Mouse (Mus musculus) ES-E14 (cell line): Measurements from ENCODE around the gene Cygb. TPM values are rescaled to one million over a fixed set of nuclear protein-coding genes. Genes with fewer than 3 reads are reported as not detected.

Experiments used
- DNase-seq: peaks from one replicate; pipeline ENCODE4 v3.0.0-alpha.2; 2013; ENCODE audit warnings: low read depth, low spot score
- H3K27ac ChIP-seq: 2 replicates; pipeline ENCODE4 v1.5.1; 2012; ENCODE audit warnings: low read depth, mild to moderate bottlenecking, low read length, moderate library complexity, mixed read lengths; ENCODE audit not compliant: poor library complexity, insufficient read depth, severe bottlenecking
- H3K36me3 ChIP-seq: 2 replicates; pipeline ENCODE4 v1.6.1; 2012; ENCODE audit warnings: mild to moderate bottlenecking, low read length, moderate library complexity, mixed read lengths; ENCODE audit not compliant: control insufficient read depth, poor library complexity, insufficient read depth, severe bottlenecking
- H3K4me1 ChIP-seq, 2 experiments: fragments of 150-350 bp in 1 of 2; sonication (generic) in 1 of 2; 2 replicates each; pipeline ENCODE4 v1.6.1; 2012; ENCODE audit warnings: low read length in 2 of 2, mild to moderate bottlenecking in 1 of 2, mixed read lengths in 1 of 2; ENCODE audit not compliant: control insufficient read depth in 2 of 2, insufficient read depth in 2 of 2, poor library complexity in 1 of 2
- H3K4me3 ChIP-seq, 2 experiments: fragments of 150-350 bp in 1 of 2; sonication (generic) in 1 of 2; 2 replicates each; pipeline ENCODE4 v1.5.1; 2012; ENCODE audit warnings: low read length in 2 of 2, low read depth in 1 of 2, mild to moderate bottlenecking in 1 of 2, mixed read lengths in 1 of 2; ENCODE audit not compliant: insufficient read depth in 1 of 2, poor library complexity in 1 of 2, severe bottlenecking in 1 of 2
- H3K9ac ChIP-seq: 2 replicates; pipeline ENCODE4 v1.6.1; 2012; ENCODE audit warnings: low read depth, mild to moderate bottlenecking, low read length, mixed read lengths; ENCODE audit not compliant: poor library complexity, insufficient read depth, severe bottlenecking
- H3K9me3 ChIP-seq: fragments of 150-350 bp; sonication (generic); 2 replicates; pipeline ENCODE4 v1.6.1; 2012; ENCODE audit warnings: low read depth, mild to moderate bottlenecking, low read length; ENCODE audit not compliant: control insufficient read depth, insufficient read depth
- CHD2 ChIP-seq: IDR thresholded peaks from 2 replicates; pipeline ENCODE4 v1.6.1; 2014; ENCODE audit warnings: mild to moderate bottlenecking, low read depth, low read length, inconsistent platforms
- HCFC1 ChIP-seq: IDR thresholded peaks from 2 replicates; pipeline ENCODE4 v1.6.1; 2012; ENCODE audit warnings: low read length, inconsistent platforms, borderline replicate concordance; ENCODE audit not compliant: insufficient read depth
- MAFK ChIP-seq: IDR thresholded peaks from 2 replicates; pipeline ENCODE4 v1.6.1; 2014; ENCODE audit warnings: mild to moderate bottlenecking, low read depth, low read length, inconsistent platforms; ENCODE audit not compliant: insufficient read depth
- ZC3H11A ChIP-seq: IDR thresholded peaks from 2 replicates; pipeline ENCODE4 v1.6.1; 2012; ENCODE audit warnings: low read depth, mild to moderate bottlenecking, inconsistent platforms, low read length, borderline replicate concordance
- ZNF384 ChIP-seq: IDR thresholded peaks from 2 replicates; pipeline ENCODE4 v1.6.1; 2012; ENCODE audit warnings: low read depth, low read length, inconsistent platforms
- in situ Hi-C, 2 experiments: fragments of 600-800 bp; cut with MboI; formaldehyde crosslinking; loops; one replicate each; pipeline ENCODE4 v1.15.1; 2025; ENCODE audit warnings: low sequenced_read_pairs in 2 of 2, inconsistent platforms in 1 of 2; ENCODE audit not compliant: unreplicated experiment in 2 of 2
- total RNA-seq: library from RNA; depleted of rRNA; stranded (reverse); fragments of 300-350 nt; gene quantifications from 2 replicates; pipeline ENCODE4 v1.2.3, GENCODE M21; 2012

The Cygb gene
- total RNA-seq, 1 experiment = 0.40 TPM

DNA sequence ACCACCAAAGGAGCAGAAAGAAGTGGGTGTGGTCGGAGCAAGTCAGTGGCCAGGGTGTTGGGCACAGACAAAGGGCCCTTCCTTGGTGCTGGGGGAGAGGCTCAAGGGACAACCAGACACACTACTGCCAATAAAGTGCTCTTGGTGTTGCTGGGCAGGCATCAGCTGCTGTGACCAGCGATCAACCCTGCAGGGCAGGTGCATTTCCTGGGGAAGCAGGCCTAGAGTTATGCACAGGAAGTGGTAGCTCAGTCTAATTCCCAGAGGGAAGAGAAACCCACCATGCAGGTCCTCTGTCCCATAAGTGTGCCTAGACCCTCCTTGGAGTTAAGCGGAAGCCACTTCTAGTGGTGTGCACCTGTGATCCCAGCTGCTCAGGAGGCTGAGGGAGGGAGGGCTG is 46.4 kb downstream of the Cygb start:
- TF ChIP-seq CHD2 = no peak
- no peak for TF ChIP-seq ZC3H11A
- no peak for TF ChIP-seq ZNF384
- TF ChIP-seq MAFK = no peak
- no peak for TF ChIP-seq HCFC1

GRCm38 (mm10) chr11:116604097-116604496 is 50.0 kb downstream of the Cygb start:
- H3K4me3 ChIP-seq = no peak overlapping the region
- H3K9me3 ChIP-seq = no peaks in the 10 kb centered on the region
- peaks cover 2 to 30% of the 10 kb centered on the region in 2 experiments; a peak in 2 of 4 replicates for H3K4me1 ChIP-seq
- peaks cover 51% of the 10 kb centered on the region for H3K36me3 ChIP-seq
- DNase-seq = no peak
- 0 out of 2 replicates have a peak overlapping the region, but pooled peaks have one; percentile 22 for H3K9ac ChIP-seq
- H3K27ac ChIP-seq = no peak overlapping the region; the same call in 1 of the 2 replicates
- in situ Hi-C loops = no loop called here
- TF ChIP-seq CHD2 = no peak
- no peak for TF ChIP-seq HCFC1
- TF ChIP-seq MAFK = no peak
- TF ChIP-seq ZNF384 = no peak
- TF ChIP-seq ZC3H11A = no peak

More for the DNA sequence above, 46.4 kb downstream of the Cygb start:
- in situ Hi-C loops = no loop called here
- DNase-seq = no peak
- Histone ChIP-seq H3K4me1 (peaks cover 2 to 33% of the 10 kb centered on the region in 2 experiments; a peak in 2 of 4 replicates), H3K4me3 (no peak overlapping the region), H3K9me3 (no peaks in the 10 kb centered on the region), H3K27ac (no peak overlapping the region), H3K9ac (no peak overlapping the region), H3K36me3 (peaks cover 23% of the 10 kb centered on the region; the same call in 1 of the 2 replicates)

DNA sequence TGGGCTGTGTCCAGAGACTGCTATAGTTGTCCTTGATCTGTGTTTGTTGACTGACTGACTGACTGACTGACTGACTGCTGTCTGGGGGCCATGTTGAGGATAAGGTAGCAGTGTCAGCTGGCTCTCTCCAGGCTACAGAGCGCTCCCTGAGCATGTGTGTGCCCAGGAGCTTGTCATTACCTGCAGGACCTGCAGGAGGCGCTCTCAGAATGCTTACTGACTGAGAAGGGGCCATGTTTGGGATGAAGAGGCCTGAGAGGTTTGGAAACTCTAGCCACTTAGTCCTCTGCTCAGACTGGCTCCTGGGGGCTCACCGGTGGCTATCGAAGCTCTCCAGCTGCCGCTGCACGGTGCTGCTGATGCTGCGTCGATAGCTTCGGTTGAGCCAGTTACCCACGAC is 50.8 kb downstream of the Cygb start:
- no peak for DNase-seq
- H3K9me3 ChIP-seq = no peaks in the 10 kb centered on the region
- TF ChIP-seq HCFC1 (no peak), CHD2 (no peak), ZC3H11A (no peak; the same call in 1 of the 2 replicates), MAFK (no peak), ZNF384 (no peak)
- H3K4me3 ChIP-seq = no peak overlapping the region
- peak overlapping the region; percentile 36; the same call in 1 of the 2 replicates for H3K9ac ChIP-seq
- in situ Hi-C loops = no loop called here
- peaks cover 2 to 32% of the 10 kb centered on the region in 2 experiments; a peak in 2 of 4 replicates for H3K4me1 ChIP-seq
- peaks cover 54% of the 10 kb centered on the region for H3K36me3 ChIP-seq
- H3K27ac ChIP-seq = no peak overlapping the region

GRCm38 (mm10) chr11:116602043-116602442 is 52.1 kb downstream of the Cygb start:
- H3K4me3 ChIP-seq = no peak overlapping the region
- TF ChIP-seq ZC3H11A = no peak
- no peak for TF ChIP-seq ZNF384
- TF ChIP-seq CHD2 = no peak
- TF ChIP-seq MAFK = no peak
- no peak for TF ChIP-seq HCFC1
- in situ Hi-C loops = no loop called here
- H3K9ac ChIP-seq = no peak overlapping the region
- H3K9me3 ChIP-seq = no peaks in the 10 kb centered on the region
- H3K27ac ChIP-seq = no peak overlapping the region
- DNase-seq = no peak
- peaks cover 55% of the 10 kb centered on the region for H3K36me3 ChIP-seq
- peaks cover 2 to 30% of the 10 kb centered on the region in 2 experiments; a peak in 2 of 4 replicates for H3K4me1 ChIP-seq
